Mouse (Mus musculus) forebrain, embryonic 15.5 days (tissue): ENCODE data around the gene Rac3. TPM values are rescaled to one million over a fixed set of nuclear protein-coding genes. Genes with fewer than 3 reads are reported as not detected.
"Not testable (repeated sequence)": the region's sequence is repeated elsewhere in the genome, so short reads cannot be mapped to it uniquely, and the experiment has no call there.

Experiments
- ATAC-seq: fragments of 200-750 bp; cut with Nextera tagmentation; replicated peaks from 2 replicates; pipeline ENCODE4 v1.8.0; 2017; ENCODE audit warnings: mild to moderate bottlenecking, moderate TSS enrichment, moderate library complexity
- H3K27ac ChIP-seq: fragments of 300-500 bp; sonication (generic); replicated peaks from 2 replicates; pipeline ENCODE4 v1.5.1; 2015; ENCODE audit warnings: mild to moderate bottlenecking, inconsistent platforms
- H3K27me3 ChIP-seq: fragments of 300-500 bp; sonication (generic); 2 replicates; pipeline ENCODE4 v1.6.1; 2015; ENCODE audit warnings: inconsistent platforms
- H3K36me3 ChIP-seq: fragments of 300-500 bp; sonication (generic); 2 replicates; pipeline ENCODE4 v1.6.1; 2015; ENCODE audit warnings: mild to moderate bottlenecking, inconsistent platforms
- H3K4me1 ChIP-seq: fragments of 300-500 bp; sonication (generic); 2 replicates; pipeline ENCODE4 v1.6.1; 2015; ENCODE audit warnings: inconsistent platforms
- H3K4me2 ChIP-seq: fragments of 300-500 bp; sonication (generic); replicated peaks from 2 replicates; pipeline ENCODE4 v1.6.1; 2015; ENCODE audit warnings: mild to moderate bottlenecking, inconsistent platforms
- H3K4me3 ChIP-seq: fragments of 300-500 bp; sonication (generic); 2 replicates; pipeline ENCODE4 v1.5.1; 2015; ENCODE audit warnings: mild to moderate bottlenecking, inconsistent platforms
- H3K9ac ChIP-seq: fragments of 300-500 bp; sonication (generic); replicated peaks from 2 replicates; pipeline ENCODE4 v1.6.1; 2015; ENCODE audit warnings: mild to moderate bottlenecking, inconsistent platforms
- H3K9me3 ChIP-seq: fragments of 300-500 bp; sonication (generic); 2 replicates; pipeline ENCODE4 v1.6.1; 2016; ENCODE audit warnings: inconsistent platforms
- WGBS: fragments of 180-500 bp; shearing (Covaris S2); methylation state at CpG from one replicate; pipeline ENCODE4 v1.1.7; 2015; ENCODE audit warnings: mixed read lengths; 5-methylcytosine and 5-hydroxymethylcytosine counted together
- polyA plus RNA-seq: library from polyadenylated mRNA; unstranded; fragments of >200 nt; fragmentation: Nextera tagmentation; extraction: Ambion mirVana; gene quantifications from 2 replicates; pipeline ENCODE4 v1.2.1, GENCODE M21; 2015

The Rac3 gene
- polyA plus RNA-seq, 1 experiment from 2014 or later = 251 TPM

- H3K27me3 ChIP-seq = no peaks in the 10 kb centered on the region
- H3K9ac ChIP-seq = no peak within 1 kb of the TSS
- H3K4me3 ChIP-seq = no peak within 1 kb of the TSS
- no peak within 1 kb of the TSS for H3K4me2 ChIP-seq
- WGBS = 82% methylated on average over 12 of the region's 12 CpGs
- ATAC-seq = no peak
- H3K36me3 ChIP-seq = no peaks in the 10 kb centered on the region
- no peaks in the 10 kb centered on the region for H3K4me1 ChIP-seq
- H3K9me3 ChIP-seq = no peaks in the 10 kb centered on the region
- no peak within 1 kb of the TSS for H3K27ac ChIP-seq
These were observed 10.8 kb downstream of the Rac3 start, which contains the start of gene Cbr2 for GRCm38 (mm10) chr11:120731858-120732680. TSS of gene Cbr2 (minus strand) at chr11:120732114.

GRCm38 (mm10) chr11:120733521-120733920, 12.3 kb downstream of the Rac3 start:
- Histone ChIP-seq H3K9ac (no peak overlapping the region), H3K27me3 (no peaks in the 10 kb centered on the region), H3K4me3 (no peak overlapping the region), H3K4me2 (no peak overlapping the region), H3K36me3 (no peaks in the 10 kb centered on the region), H3K27ac (no peak overlapping the region), H3K9me3 (no peaks in the 10 kb centered on the region), H3K4me1 (no peaks in the 10 kb centered on the region)
- ATAC-seq = no peak
- 61% methylated on average over 6 of the region's 6 CpGs for WGBS

- Histone ChIP-seq H3K9ac (no peak overlapping the region), H3K4me1 (no peaks in the 10 kb centered on the region), H3K4me2 (no peak overlapping the region), H3K27ac (no peak overlapping the region), H3K9me3 (no peaks in the 10 kb centered on the region), H3K36me3 (no peaks in the 10 kb centered on the region), H3K27me3 (no peaks in the 10 kb centered on the region), H3K4me3 (no peak overlapping the region)
- ATAC-seq = no peak
- WGBS = 74% methylated on average over 6 of the region's 6 CpGs
These were observed 15.2 kb downstream of the Rac3 start for GRCm38 (mm10) chr11:120736424-120736823.

- no peak overlapping the region for H3K27ac ChIP-seq
- H3K36me3 ChIP-seq = no peaks in the 10 kb centered on the region
- no peak overlapping the region for H3K4me2 ChIP-seq
- ATAC-seq = no peak
- no peak overlapping the region for H3K9ac ChIP-seq
- 92% methylated on average over 5 of the region's 5 CpGs for WGBS
- H3K9me3 ChIP-seq = no peaks in the 10 kb centered on the region
- H3K27me3 ChIP-seq = no peaks in the 10 kb centered on the region
- H3K4me1 ChIP-seq = no peaks in the 10 kb centered on the region
- no peak overlapping the region for H3K4me3 ChIP-seq
These were observed 19.7 kb downstream of the Rac3 start for GRCm38 (mm10) chr11:120740981-120741380.

GRCm38 (mm10) chr11:120744121-120744701, 22.9 kb downstream of the Rac3 start:
- Histone ChIP-seq H3K4me3 (no peak overlapping the region), H3K27ac (no peak overlapping the region), H3K36me3 (no peaks in the 10 kb centered on the region), H3K9ac (no peak overlapping the region), H3K4me1 (no peaks in the 10 kb centered on the region), H3K27me3 (no peaks in the 10 kb centered on the region), H3K9me3 (no peaks in the 10 kb centered on the region), H3K4me2 (no peak overlapping the region)
- 79% methylated on average over 7 of the region's 7 CpGs for WGBS
- ATAC-seq = no peak

GRCm38 (mm10) chr11:120747974-120748373, 26.7 kb downstream of the Rac3 start:
- H3K4me3 ChIP-seq = no peak overlapping the region
- no peak overlapping the region for H3K9ac ChIP-seq
- ATAC-seq = no peak
- no peak overlapping the region for H3K27ac ChIP-seq
- H3K4me1 ChIP-seq = no peaks in the 10 kb centered on the region
- H3K9me3 ChIP-seq = no peaks in the 10 kb centered on the region
- H3K27me3 ChIP-seq = no peaks in the 10 kb centered on the region
- no peaks in the 10 kb centered on the region for H3K36me3 ChIP-seq
- WGBS = 80% methylated on average over 4 of the region's 4 CpGs
- H3K4me2 ChIP-seq = no peak overlapping the region

GRCm38 (mm10) chr11:120749430-120749829, 28.2 kb downstream of the Rac3 start:
- Histone ChIP-seq H3K27ac (no peak overlapping the region), H3K4me3 (no peak overlapping the region), H3K9me3 (no peaks in the 10 kb centered on the region), H3K9ac (no peak overlapping the region), H3K4me1 (no peaks in the 10 kb centered on the region), H3K4me2 (no peak overlapping the region), H3K27me3 (no peaks in the 10 kb centered on the region), H3K36me3 (no peaks in the 10 kb centered on the region)
- ATAC-seq = no peak
- WGBS = 63% methylated on average over 8 of the region's 8 CpGs

GRCm38 (mm10) chr11:120751606-120752005, 30.3 kb downstream of the Rac3 start:
- Histone ChIP-seq H3K36me3 (no peaks in the 10 kb centered on the region), H3K9me3 (no peaks in the 10 kb centered on the region), H3K9ac (no peak overlapping the region), H3K4me2 (no peak overlapping the region), H3K4me1 (no peaks in the 10 kb centered on the region), H3K27me3 (no peaks in the 10 kb centered on the region), H3K27ac (no peak overlapping the region), H3K4me3 (no peak overlapping the region)
- 72% methylated on average over 4 of the region's 4 CpGs for whole genome bisulfite sequencing
- no peak for ATAC-seq

GRCm38 (mm10) chr11:120760236-120760635, 39.0 kb downstream of the Rac3 start:
- no peak overlapping the region for H3K27ac ChIP-seq
- 92% methylated on average over 9 of the region's 9 CpGs for WGBS
- H3K9ac ChIP-seq = no peak overlapping the region
- ATAC-seq = no peak
- H3K36me3 ChIP-seq = no peaks in the 10 kb centered on the region
- no peaks in the 10 kb centered on the region for H3K9me3 ChIP-seq
- no peak overlapping the region for H3K4me3 ChIP-seq
- no peak overlapping the region for H3K4me2 ChIP-seq
- H3K27me3 ChIP-seq = 0 out of 2 replicates have a peak, but pooled peaks cover 2% of the 10 kb centered on the region
- H3K4me1 ChIP-seq = 0 out of 2 replicates have a peak, but pooled peaks cover 3% of the 10 kb centered on the region

GRCm38 (mm10) chr11:120761811-120762671, 40.8 kb downstream of the Rac3 start:
- Histone ChIP-seq H3K4me2 (no peak overlapping the region), H3K9me3 (no peaks in the 10 kb centered on the region), H3K27me3 (0 out of 2 replicates have a peak, but pooled peaks cover 2% of the 10 kb centered on the region), H3K36me3 (no peaks in the 10 kb centered on the region), H3K4me3 (no peak overlapping the region), H3K9ac (no peak overlapping the region), H3K27ac (no peak overlapping the region), H3K4me1 (0 out of 2 replicates have a peak, but pooled peaks cover 3% of the 10 kb centered on the region)
- no peak for ATAC-seq
- 75% methylated on average over 14 of the region's 14 CpGs for WGBS

GRCm38 (mm10) chr11:120762672-120763041, 41.4 kb downstream of the Rac3 start, which contains the start of gene Hmga1b:
TSS of gene Hmga1b (plus strand) at chr11:120762794.
- WGBS = 17% methylated on average over 14 of the region's 14 CpGs
- not testable (repeated sequence) for H3K36me3 ChIP-seq, H3K9me3 ChIP-seq, H3K4me3 ChIP-seq, H3K4me1 ChIP-seq, H3K27ac ChIP-seq, H3K4me2 ChIP-seq, H3K9ac ChIP-seq, ATAC-seq, H3K27me3 ChIP-seq
